Mouse (Mus musculus) erythroblast, embryonic 14.5 days (primary cell): Measurements from ENCODE around the gene Otogl.

Experiments used
- GATA1 ChIP-seq: IDR thresholded peaks from 2 replicates; pipeline ENCODE4 v1.6.1; 2012; ENCODE audit warnings: low read length, inconsistent platforms, mixed read lengths
- TAL1 ChIP-seq: IDR thresholded peaks from 3 replicates; pipeline ENCODE4 v1.6.1; 2012; ENCODE audit warnings: low read length, inconsistent platforms, mixed read lengths

GRCm38 (mm10) chr10:107810649-107811398 lies 101.1 kb downstream of the Otogl start:
- TF ChIP-seq GATA1 = no peak
- no peak for TF ChIP-seq TAL1
